Mouse (Mus musculus): ENCODE measurements around the gene Tcerg1l. TPM values are rescaled to one million over a fixed set of nuclear protein-coding genes. Genes with fewer than 3 reads are reported as not detected.
A peak's percentile ranks its signal among the peaks of the same experiment; 100 is the strongest.

The Tcerg1l gene
- polyA plus RNA-seq, 1 experiment from 2014 or later: 5.5 TPM

GRCm38 (mm10) chr7:138356655-138357449, 40.7 kb downstream of the Tcerg1l start:
- no peaks in the 10 kb centered on the region for H3K9me3 ChIP-seq
- no peaks in the 10 kb centered on the region for H3K27me3 ChIP-seq
- H3K9ac ChIP-seq (replicated peaks): no peak overlapping the region
- ATAC-seq (ENCODE audit: low FRiP score, low read depth): no peak
- no peak overlapping the region for H3K27ac ChIP-seq (replicated peaks)
- H3K4me1 ChIP-seq: 0 out of 2 replicates have a peak, but pooled peaks cover 6% of the 10 kb centered on the region
- H3K4me3 ChIP-seq: no peak overlapping the region
- 51% methylated on average over 2 of the region's 2 CpGs for WGBS
- no peak overlapping the region for H3K4me2 ChIP-seq (replicated peaks)
- H3K36me3 ChIP-seq: no peaks in the 10 kb centered on the region

- Histone ChIP-seq H3K27me3 (no peaks in the 10 kb centered on the region), H3K4me1 (no peaks in the 10 kb centered on the region), H3K9ac (replicated peaks) (no peak overlapping the region), H3K4me3 (no peak overlapping the region), H3K9me3 (no peaks in the 10 kb centered on the region), H3K27ac (replicated peaks) (no peak overlapping the region), H3K4me2 (replicated peaks) (no peak overlapping the region), H3K36me3 (no peaks in the 10 kb centered on the region)
- ATAC-seq (ENCODE audit: low FRiP score, low read depth): no peak
- 74% methylated on average over 6 of the region's 6 CpGs for WGBS
Measured at GRCm38 (mm10) chr7:138345451-138345850, 52.1 kb downstream of the Tcerg1l start.

- Histone ChIP-seq H3K4me2 (replicated peaks) (no peak overlapping the region), H3K27me3 (no peaks in the 10 kb centered on the region), H3K4me1 (0 out of 2 replicates have a peak, but pooled peaks cover 2% of the 10 kb centered on the region), H3K27ac (replicated peaks) (no peak overlapping the region), H3K36me3 (no peaks in the 10 kb centered on the region), H3K4me3 (no peak overlapping the region), H3K9ac (replicated peaks) (no peak overlapping the region), H3K9me3 (no peaks in the 10 kb centered on the region)
- no peak for ATAC-seq (ENCODE audit: low FRiP score, low read depth)
- 73% methylated on average over 4 of the region's 4 CpGs for WGBS
Measured at GRCm38 (mm10) chr7:138338451-138338850, 59.1 kb downstream of the Tcerg1l start.

- Histone ChIP-seq H3K4me2 (replicated peaks) (no peak overlapping the region), H3K9ac (replicated peaks) (no peak overlapping the region), H3K27ac (replicated peaks) (no peak overlapping the region), H3K36me3 (no peaks in the 10 kb centered on the region), H3K4me3 (no peak overlapping the region), H3K9me3 (no peaks in the 10 kb centered on the region), H3K27me3 (no peaks in the 10 kb centered on the region), H3K4me1 (0 out of 2 replicates have a peak, but pooled peaks cover 2% of the 10 kb centered on the region)
- 37% methylated on average over 5 of the region's 5 CpGs for WGBS
- ATAC-seq (ENCODE audit: low FRiP score, low read depth): no peak
Measured at GRCm38 (mm10) chr7:138337946-138338345, 59.6 kb downstream of the Tcerg1l start.

- 90% methylated on average over 4 of the region's 4 CpGs for WGBS
- no peak overlapping the region for H3K9ac ChIP-seq (replicated peaks)
- ATAC-seq (ENCODE audit: low FRiP score, low read depth): no peak
- H3K9me3 ChIP-seq: no peaks in the 10 kb centered on the region
- no peak overlapping the region for H3K27ac ChIP-seq (replicated peaks)
- no peak overlapping the region for H3K4me3 ChIP-seq
- no peaks in the 10 kb centered on the region for H3K27me3 ChIP-seq
- H3K4me2 ChIP-seq (replicated peaks): no peak overlapping the region
- peaks cover 5% of the 10 kb centered on the region; the same call in 1 of the 2 replicates for H3K4me1 ChIP-seq
- no peaks in the 10 kb centered on the region for H3K36me3 ChIP-seq
Measured at GRCm38 (mm10) chr7:138332504-138333168, 64.9 kb downstream of the Tcerg1l start.

GRCm38 (mm10) chr7:138331266-138331665, 66.3 kb downstream of the Tcerg1l start:
- H3K27me3 ChIP-seq: no peaks in the 10 kb centered on the region
- 71% methylated on average over 3 of the region's 3 CpGs for WGBS
- H3K4me3 ChIP-seq: no peak overlapping the region
- H3K9me3 ChIP-seq: no peaks in the 10 kb centered on the region
- no peak overlapping the region for H3K9ac ChIP-seq (replicated peaks)
- no peaks in the 10 kb centered on the region for H3K36me3 ChIP-seq
- H3K4me1 ChIP-seq: peaks cover 16% of the 10 kb centered on the region
- ATAC-seq (ENCODE audit: low FRiP score, low read depth): no peak
- H3K27ac ChIP-seq (replicated peaks): no peak overlapping the region
- no peak overlapping the region for H3K4me2 ChIP-seq (replicated peaks)

GRCm38 (mm10) chr7:138328637-138329036, 68.9 kb downstream of the Tcerg1l start:
- 75% methylated on average over 6 of the region's 6 CpGs for WGBS
- H3K9ac ChIP-seq (replicated peaks): no peak overlapping the region
- H3K36me3 ChIP-seq: no peaks in the 10 kb centered on the region
- ATAC-seq (ENCODE audit: low FRiP score, low read depth): no peak
- no peaks in the 10 kb centered on the region for H3K27me3 ChIP-seq
- peaks cover 18% of the 10 kb centered on the region for H3K4me1 ChIP-seq
- H3K4me3 ChIP-seq: no peak overlapping the region
- H3K9me3 ChIP-seq: no peaks in the 10 kb centered on the region
- H3K27ac ChIP-seq (replicated peaks): no peak overlapping the region
- H3K4me2 ChIP-seq (replicated peaks): no peak overlapping the region

- Histone ChIP-seq H3K27ac (replicated peaks) (0 out of 2 replicates have a peak overlapping the region, but pooled peaks have one; percentile 15), H3K36me3 (no peaks in the 10 kb centered on the region), H3K27me3 (no peaks in the 10 kb centered on the region), H3K9me3 (no peaks in the 10 kb centered on the region), H3K4me1 (peaks cover 18% of the 10 kb centered on the region), H3K4me2 (replicated peaks) (no peak overlapping the region), H3K4me3 (no peak overlapping the region), H3K9ac (replicated peaks) (no peak overlapping the region)
- no peak for ATAC-seq (ENCODE audit: low FRiP score, low read depth)
- 39% methylated on average over 3 of the region's 3 CpGs for whole genome bisulfite sequencing
Measured at GRCm38 (mm10) chr7:138326760-138327159, 70.8 kb downstream of the Tcerg1l start.

GRCm38 (mm10) chr7:138313733-138314132, 83.8 kb downstream of the Tcerg1l start:
- no peak for ATAC-seq (ENCODE audit: low FRiP score, low read depth)
- 92% methylated on average over 1 of the region's 1 CpGs for WGBS

GRCm38 (mm10) chr7:138306126-138306525, 91.4 kb downstream of the Tcerg1l start:
- Histone ChIP-seq H3K9me3 (no peaks in the 10 kb centered on the region), H3K36me3 (no peaks in the 10 kb centered on the region), H3K27me3 (no peaks in the 10 kb centered on the region), H3K9ac (replicated peaks) (no peak overlapping the region), H3K4me2 (replicated peaks) (no peak overlapping the region), H3K4me3 (no peak overlapping the region), H3K4me1 (no peaks in the 10 kb centered on the region), H3K27ac (replicated peaks) (no peak overlapping the region)
- ATAC-seq (ENCODE audit: low FRiP score, low read depth): no peak
- 88% methylated on average over 3 of the region's 3 CpGs for WGBS

More at GRCm38 (mm10) chr7:138313733-138314132, 83.8 kb downstream of the Tcerg1l start:
- Histone ChIP-seq H3K36me3 (no peaks in the 10 kb centered on the region), H3K9me3 (no peaks in the 10 kb centered on the region), H3K27me3 (no peaks in the 10 kb centered on the region), H3K4me3 (no peak overlapping the region), H3K4me2 (replicated peaks) (no peak overlapping the region), H3K4me1 (no peaks in the 10 kb centered on the region), H3K27ac (replicated peaks) (no peak overlapping the region), H3K9ac (replicated peaks) (no peak overlapping the region)

GRCm38 (mm10) chr7:138284790-138285189, 112.7 kb downstream of the Tcerg1l start:
- Histone ChIP-seq H3K9ac (replicated peaks) (no peak overlapping the region), H3K27ac (replicated peaks) (no peak overlapping the region), H3K4me2 (replicated peaks) (no peak overlapping the region), H3K27me3 (no peaks in the 10 kb centered on the region), H3K4me3 (no peak overlapping the region), H3K36me3 (no peaks in the 10 kb centered on the region), H3K9me3 (no peaks in the 10 kb centered on the region), H3K4me1 (no peaks in the 10 kb centered on the region)
- no peak for ATAC-seq (ENCODE audit: low FRiP score, low read depth)
- WGBS: 90% methylated on average over 5 of the region's 5 CpGs

- no peak overlapping the region for H3K9ac ChIP-seq (replicated peaks)
- H3K4me1 ChIP-seq: no peaks in the 10 kb centered on the region
- H3K27me3 ChIP-seq: no peaks in the 10 kb centered on the region
- no peaks in the 10 kb centered on the region for H3K9me3 ChIP-seq
- no peak for ATAC-seq (ENCODE audit: low FRiP score, low read depth)
- 74% methylated on average over 1 of the region's 1 CpGs for WGBS
- H3K4me2 ChIP-seq (replicated peaks): no peak overlapping the region
- H3K27ac ChIP-seq (replicated peaks): no peak overlapping the region
- no peak overlapping the region for H3K4me3 ChIP-seq
- H3K36me3 ChIP-seq: no peaks in the 10 kb centered on the region
Measured at GRCm38 (mm10) chr7:138275263-138275662, 122.3 kb downstream of the Tcerg1l start.

Data from midbrain, embryonic 12.5 days (tissue).